11 mouse cellular contexts compared by ENCODE assay signal in genomic region chr10:120273335-120273734, GRCm38 (mm10).
"Had no signal": no experiment of that assay in that cellular context is flagged by ENCODE, and none has a peak within 500 bp of the region (broad histone marks: within the 10 kb centered on the region; RNA-seq: fewer than 3 reads in every experiment).

No protein-coding gene starts in this region.

- H3K9me3 ChIP-seq: kidney, embryonic 15.5 days; liver, embryonic 13.5 days; lung, embryonic 15.5 days; midbrain, embryonic 12.5 days; neural tube, embryonic 13.5 days had no signal

- H3K36me3 ChIP-seq: kidney, embryonic 15.5 days; liver, embryonic 13.5 days; lung, embryonic 15.5 days; midbrain, embryonic 12.5 days; neural tube, embryonic 13.5 days had no signal

- DNase-seq: kidney, postnatal 25 days; liver; liver, embryonic 13.5 days; liver, postnatal 0 days; right cerebral cortex, postnatal 25 days; thymus, postnatal 36 days had no signal

- ATAC-seq: liver, postnatal 0 days had no signal

- H3K9ac ChIP-seq: kidney, embryonic 15.5 days; liver, embryonic 13.5 days; liver, postnatal 0 days; lung, embryonic 15.5 days; midbrain, embryonic 12.5 days; neural tube, embryonic 13.5 days had no signal

- H3K27ac ChIP-seq: left cerebral cortex, adult 2 months; liver, embryonic 13.5 days; lung, embryonic 15.5 days had no signal

- H3K4me3 ChIP-seq: left cerebral cortex, adult 2 months; liver, embryonic 13.5 days; lung, embryonic 15.5 days; midbrain, embryonic 12.5 days; neural tube, embryonic 13.5 days had no signal

- H3K27me3 ChIP-seq: kidney, embryonic 15.5 days; liver, embryonic 13.5 days; lung, embryonic 15.5 days; neural tube, embryonic 13.5 days had no signal
